Mouse (Mus musculus): ENCODE measurements at regions not wholly inside any gene's neighbourhood (a gene's known extent, or its start where the extent isn't known, plus 50 kb on each side); places are given as distances from the start of the nearest gene placed in this dataset.

GRCm38 (mm10) chr1:90332531-90332930 is 128.8 kb downstream of the Ackr3 start:
- Histone ChIP-seq H3K4me1 (peaks cover 13% of the 10 kb centered on the region), H3K27me3 (replicated peaks) (no peaks in the 10 kb centered on the region), H3K4me2 (no peak overlapping the region), H3K9ac (no peak overlapping the region), H3K9me3 (no peaks in the 10 kb centered on the region), H3K4me3 (replicated peaks) (no peak overlapping the region), H3K36me3 (no peaks in the 10 kb centered on the region), H3K27ac (no peak overlapping the region)
- 87% methylated on average over 4 of the region's 4 CpGs for whole genome bisulfite sequencing
- ATAC-seq (ENCODE audit: insufficient read depth, low FRiP score, low read depth) = no peak

DNA sequence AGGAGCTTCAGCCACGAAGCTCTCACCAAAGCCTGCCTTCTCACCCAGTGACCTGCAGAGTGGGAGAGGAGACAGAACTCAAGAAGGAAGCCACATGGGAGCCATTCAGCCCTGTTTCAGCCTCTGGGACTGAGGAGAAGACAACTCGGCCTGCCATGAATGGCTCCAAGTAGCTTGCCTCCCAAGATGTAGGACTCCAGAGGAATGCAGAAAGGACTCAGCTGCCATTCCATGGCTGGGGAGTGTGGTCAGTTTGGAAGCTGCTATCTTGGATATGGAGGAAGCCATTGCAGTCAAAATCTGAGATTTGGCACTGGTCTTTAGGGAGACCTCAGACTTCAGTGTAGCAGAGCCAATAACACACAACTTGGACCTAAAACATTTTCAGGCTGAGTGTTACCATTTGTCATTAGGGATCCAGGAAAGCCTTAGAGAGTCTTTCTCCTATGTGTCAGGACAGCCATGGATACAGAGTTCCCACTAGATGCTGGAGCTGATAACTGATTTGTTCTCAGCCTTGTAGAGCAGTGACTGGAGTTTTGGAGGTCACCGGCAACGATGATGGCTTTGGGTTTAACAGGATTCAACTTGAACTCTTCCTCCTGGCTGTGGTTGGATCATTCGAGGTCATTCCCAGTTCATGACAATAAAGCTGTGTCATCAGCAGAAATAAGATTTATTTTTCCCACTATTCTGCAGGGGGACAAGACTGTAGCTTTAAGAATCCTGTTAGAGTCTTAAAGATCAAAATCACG is 130.1 kb downstream of the Ackr3 start:
- Histone ChIP-seq H3K27me3 (replicated peaks) (no peaks in the 10 kb centered on the region), H3K4me2 (no peak overlapping the region), H3K4me3 (replicated peaks) (no peak overlapping the region), H3K4me1 (peaks cover 13% of the 10 kb centered on the region), H3K9me3 (no peaks in the 10 kb centered on the region), H3K9ac (no peak overlapping the region), H3K27ac (no peak overlapping the region), H3K36me3 (no peaks in the 10 kb centered on the region)
- no peak for ATAC-seq (ENCODE audit: insufficient read depth, low FRiP score, low read depth)
- 64% methylated on average over 6 of the region's 6 CpGs for WGBS

DNA sequence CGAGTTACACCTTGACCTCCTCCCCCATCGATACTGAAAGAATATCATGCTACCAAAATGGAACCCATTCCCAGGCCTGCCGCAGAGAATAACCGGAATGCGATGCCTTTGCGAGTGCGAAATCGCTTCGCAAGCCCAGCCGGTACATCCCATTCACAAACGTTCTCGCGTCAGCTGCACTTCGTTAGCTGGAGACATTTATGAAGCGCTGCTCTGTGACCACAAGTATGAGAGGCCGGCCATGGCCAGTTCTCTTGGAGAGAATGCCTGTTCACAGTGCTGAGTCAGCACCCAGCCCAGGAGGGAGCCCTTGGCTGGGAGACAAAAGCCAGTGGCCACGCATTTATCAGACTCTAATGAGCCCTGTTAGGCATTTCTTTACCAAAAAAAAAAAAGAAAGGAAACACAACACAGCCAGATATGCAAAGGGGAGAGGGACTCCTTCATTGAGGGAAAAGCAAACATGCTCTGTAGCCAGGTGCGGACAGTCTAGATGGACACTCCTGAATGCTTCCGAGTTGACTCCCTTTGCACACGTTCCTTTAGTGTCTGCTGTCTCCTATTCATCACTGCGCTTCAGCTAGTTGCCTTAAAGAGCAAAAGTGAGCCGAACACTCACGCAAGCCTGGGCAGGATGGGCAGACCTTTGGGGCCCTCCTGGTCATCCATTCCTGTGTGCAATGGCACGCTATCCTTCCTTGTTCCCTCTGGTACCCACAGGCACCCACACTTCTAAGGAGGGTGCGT is 131.4 kb downstream of the Ackr3 start:
- Histone ChIP-seq H3K9me3 (no peaks in the 10 kb centered on the region), H3K36me3 (no peaks in the 10 kb centered on the region), H3K9ac (no peak overlapping the region), H3K4me3 (replicated peaks) (no peak overlapping the region), H3K4me2 (no peak overlapping the region), H3K27ac (peak overlapping the region; percentile 16; the same call in 1 of the 2 replicates), H3K4me1 (peaks cover 13% of the 10 kb centered on the region), H3K27me3 (replicated peaks) (no peaks in the 10 kb centered on the region)
- ATAC-seq (ENCODE audit: insufficient read depth, low FRiP score, low read depth) = peak; percentile 53; the same call in 1 of the 2 replicates
- WGBS = 51% methylated on average over 25 of the region's 25 CpGs

DNA sequence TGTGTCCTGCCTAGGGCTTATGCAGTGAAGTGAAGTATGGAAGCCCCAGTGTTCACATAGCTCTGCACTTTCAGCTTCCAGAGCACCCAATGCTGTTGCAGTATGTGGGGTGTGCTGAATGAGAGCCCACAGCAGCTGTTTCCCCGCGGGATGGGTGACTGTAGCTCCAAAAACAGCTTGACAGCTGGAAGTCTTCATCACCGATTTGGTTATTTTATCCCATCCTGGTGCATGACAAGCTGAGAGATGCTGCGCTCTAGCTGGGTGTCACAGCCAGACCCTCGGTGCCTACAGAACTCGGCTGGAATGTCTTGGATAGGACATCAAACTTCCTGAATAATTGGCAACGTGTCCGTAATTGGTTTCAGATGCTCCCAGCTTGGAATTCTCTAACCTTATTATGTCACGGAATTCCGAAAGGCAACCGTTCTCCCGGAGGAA is 134.1 kb downstream of the Ackr3 start:
- Histone ChIP-seq H3K9me3 (no peaks in the 10 kb centered on the region), H3K27ac (no peak overlapping the region), H3K36me3 (no peaks in the 10 kb centered on the region), H3K9ac (no peak overlapping the region), H3K27me3 (replicated peaks) (no peaks in the 10 kb centered on the region), H3K4me3 (replicated peaks) (no peak overlapping the region), H3K4me2 (no peak overlapping the region), H3K4me1 (peaks cover 13% of the 10 kb centered on the region)
- no peak for ATAC-seq (ENCODE audit: insufficient read depth, low FRiP score, low read depth)
- 56% methylated on average over 12 of the region's 12 CpGs for WGBS

DNA sequence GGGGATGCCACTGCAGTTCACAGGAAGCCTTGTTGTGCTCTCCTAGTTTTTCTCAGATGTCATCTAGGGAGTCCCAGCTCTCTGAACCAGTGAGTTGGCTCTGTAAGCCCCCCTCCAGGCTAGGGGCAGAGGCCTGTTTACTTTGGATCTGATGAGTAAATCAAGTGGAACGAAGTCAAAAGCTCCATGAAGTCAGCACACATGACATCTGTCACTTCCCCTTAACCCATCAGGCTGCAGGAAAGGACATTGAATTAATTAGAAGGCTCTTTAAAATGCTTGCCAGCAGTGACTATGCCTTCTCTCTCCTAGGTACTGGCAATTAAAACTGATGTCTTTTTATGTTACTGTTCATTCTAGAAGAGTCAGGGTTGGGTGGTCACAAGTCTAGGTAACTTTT is 138.6 kb downstream of the Ackr3 start:
- H3K36me3 ChIP-seq = no peaks in the 10 kb centered on the region
- H3K9ac ChIP-seq = no peak overlapping the region
- H3K4me3 ChIP-seq (replicated peaks) = no peak overlapping the region
- 40% methylated on average over 1 of the region's 1 CpGs for WGBS
- no peaks in the 10 kb centered on the region for H3K4me1 ChIP-seq
- H3K27me3 ChIP-seq (replicated peaks) = no peaks in the 10 kb centered on the region
- ATAC-seq (ENCODE audit: insufficient read depth, low FRiP score, low read depth) = no peak
- H3K9me3 ChIP-seq = no peaks in the 10 kb centered on the region
- no peak overlapping the region for H3K4me2 ChIP-seq
- no peak overlapping the region for H3K27ac ChIP-seq

DNA sequence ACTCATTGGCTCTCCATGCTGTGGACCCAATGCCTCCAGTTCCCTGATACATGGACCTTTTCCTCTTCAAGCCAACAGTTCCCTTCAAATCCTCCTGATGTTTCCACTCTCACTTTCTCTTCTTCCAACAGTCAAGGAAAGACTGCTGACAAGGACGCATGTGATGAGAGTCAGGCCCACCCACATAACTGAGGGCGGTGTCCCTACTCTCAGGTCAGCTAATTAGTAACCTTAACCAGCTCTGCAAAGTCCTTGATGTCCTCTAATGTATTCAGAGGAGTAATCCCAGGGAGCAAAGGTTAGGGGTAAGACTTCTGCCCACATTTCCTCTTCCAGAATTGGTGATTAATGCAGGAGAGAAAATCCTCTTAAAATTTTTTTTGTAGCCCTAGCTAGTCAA is 139.7 kb downstream of the Ackr3 start:
- 63% methylated on average over 2 of the region's 2 CpGs for WGBS
- H3K27me3 ChIP-seq (replicated peaks) = no peaks in the 10 kb centered on the region
- H3K9me3 ChIP-seq = no peaks in the 10 kb centered on the region
- no peak overlapping the region for H3K4me2 ChIP-seq
- H3K36me3 ChIP-seq = no peaks in the 10 kb centered on the region
- ATAC-seq (ENCODE audit: insufficient read depth, low FRiP score, low read depth) = no peak
- H3K4me1 ChIP-seq = no peaks in the 10 kb centered on the region
- no peak overlapping the region for H3K4me3 ChIP-seq (replicated peaks)
- H3K27ac ChIP-seq = no peak overlapping the region
- no peak overlapping the region for H3K9ac ChIP-seq

DNA sequence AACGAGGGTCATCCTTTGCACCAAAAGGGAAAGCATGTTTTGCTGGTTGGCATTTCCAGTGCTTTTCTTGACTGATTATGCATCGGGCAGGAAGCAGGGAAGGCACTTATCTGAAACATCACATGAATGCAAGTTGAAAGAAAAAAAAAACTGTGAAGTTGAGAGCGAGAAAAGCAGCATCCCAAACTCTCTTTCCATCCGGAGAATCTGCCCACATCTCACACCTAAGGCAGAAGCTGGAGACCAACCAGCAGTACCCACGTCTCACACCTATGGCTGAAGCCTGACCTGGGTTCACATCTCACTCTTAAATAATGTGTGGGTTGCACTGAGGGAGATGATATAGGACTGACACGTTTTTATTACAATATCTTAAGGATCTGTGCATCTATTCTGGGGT is 143.3 kb downstream of the Ackr3 start:
- Histone ChIP-seq H3K36me3 (no peaks in the 10 kb centered on the region), H3K9me3 (no peaks in the 10 kb centered on the region), H3K4me1 (no peaks in the 10 kb centered on the region), H3K27ac (no peak overlapping the region), H3K9ac (no peak overlapping the region), H3K27me3 (replicated peaks) (no peaks in the 10 kb centered on the region), H3K4me2 (no peak overlapping the region), H3K4me3 (replicated peaks) (no peak overlapping the region)
- 61% methylated on average over 6 of the region's 6 CpGs for WGBS
- ATAC-seq (ENCODE audit: insufficient read depth, low FRiP score, low read depth) = no peak

DNA sequence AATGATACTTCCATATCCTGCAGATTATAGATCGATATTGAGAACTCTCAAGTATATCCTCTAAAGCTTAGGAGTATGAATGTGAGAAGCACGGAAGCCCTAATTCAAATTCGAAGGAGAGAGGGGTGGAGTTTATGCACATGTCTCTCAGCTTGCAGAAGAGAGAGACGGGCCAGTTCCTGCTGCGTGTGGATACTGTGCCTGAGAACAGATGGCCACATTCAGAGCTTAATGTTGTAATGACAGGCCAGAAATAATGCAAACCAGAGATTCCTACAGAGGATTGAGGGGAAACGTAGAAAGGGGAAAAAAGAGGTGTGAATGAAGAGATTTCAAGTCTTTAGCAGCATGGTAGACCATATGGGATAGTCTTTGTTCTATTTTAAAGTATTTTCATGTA is 145.8 kb downstream of the Ackr3 start:
- Histone ChIP-seq H3K27me3 (replicated peaks) (no peaks in the 10 kb centered on the region), H3K4me3 (replicated peaks) (no peak overlapping the region), H3K36me3 (no peaks in the 10 kb centered on the region), H3K27ac (no peak overlapping the region), H3K9me3 (no peaks in the 10 kb centered on the region), H3K4me2 (no peak overlapping the region), H3K9ac (no peak overlapping the region), H3K4me1 (0 out of 2 replicates have a peak, but pooled peaks cover 11% of the 10 kb centered on the region)
- WGBS = 34% methylated on average over 6 of the region's 6 CpGs
- ATAC-seq (ENCODE audit: insufficient read depth, low FRiP score, low read depth) = no peak

- Histone ChIP-seq H3K36me3 (no peaks in the 10 kb centered on the region), H3K27me3 (replicated peaks) (0 out of 2 replicates have a peak, but pooled peaks cover 4% of the 10 kb centered on the region), H3K4me3 (replicated peaks) (no peak overlapping the region), H3K27ac (peak overlapping the region; percentile 31; the same call in 1 of the 2 replicates), H3K4me2 (no peak overlapping the region), H3K9ac (no peak overlapping the region), H3K4me1 (0 out of 2 replicates have a peak, but pooled peaks cover 11% of the 10 kb centered on the region), H3K9me3 (no peaks in the 10 kb centered on the region)
- peak; percentile 38 for ATAC-seq (ENCODE audit: insufficient read depth, low FRiP score, low read depth)
- 11% methylated on average over 7 of the region's 7 CpGs for WGBS
Observed at GRCm38 (mm10) chr1:90353325-90353724, 149.5 kb downstream of the Ackr3 start.

GRCm38 (mm10) chr1:90356567-90356966 is 152.8 kb downstream of the Ackr3 start:
- Histone ChIP-seq H3K4me3 (replicated peaks) (no peak overlapping the region), H3K4me2 (no peak overlapping the region), H3K27me3 (replicated peaks) (0 out of 2 replicates have a peak, but pooled peaks cover 4% of the 10 kb centered on the region), H3K36me3 (no peaks in the 10 kb centered on the region), H3K9me3 (no peaks in the 10 kb centered on the region), H3K27ac (no peak overlapping the region), H3K9ac (no peak overlapping the region), H3K4me1 (0 out of 2 replicates have a peak, but pooled peaks cover 11% of the 10 kb centered on the region)
- WGBS = 82% methylated on average over 3 of the region's 3 CpGs
- ATAC-seq (ENCODE audit: insufficient read depth, low FRiP score, low read depth) = no peak

- no peak for ATAC-seq (ENCODE audit: insufficient read depth, low FRiP score, low read depth)
- Histone ChIP-seq H3K4me1 (0 out of 2 replicates have a peak, but pooled peaks cover 11% of the 10 kb centered on the region), H3K9me3 (no peaks in the 10 kb centered on the region), H3K4me2 (no peak overlapping the region), H3K27me3 (replicated peaks) (0 out of 2 replicates have a peak, but pooled peaks cover 4% of the 10 kb centered on the region), H3K27ac (no peak overlapping the region), H3K9ac (no peak overlapping the region), H3K36me3 (no peaks in the 10 kb centered on the region), H3K4me3 (replicated peaks) (no peak overlapping the region)
Observed at GRCm38 (mm10) chr1:90357391-90357790, 153.6 kb downstream of the Ackr3 start.

DNA sequence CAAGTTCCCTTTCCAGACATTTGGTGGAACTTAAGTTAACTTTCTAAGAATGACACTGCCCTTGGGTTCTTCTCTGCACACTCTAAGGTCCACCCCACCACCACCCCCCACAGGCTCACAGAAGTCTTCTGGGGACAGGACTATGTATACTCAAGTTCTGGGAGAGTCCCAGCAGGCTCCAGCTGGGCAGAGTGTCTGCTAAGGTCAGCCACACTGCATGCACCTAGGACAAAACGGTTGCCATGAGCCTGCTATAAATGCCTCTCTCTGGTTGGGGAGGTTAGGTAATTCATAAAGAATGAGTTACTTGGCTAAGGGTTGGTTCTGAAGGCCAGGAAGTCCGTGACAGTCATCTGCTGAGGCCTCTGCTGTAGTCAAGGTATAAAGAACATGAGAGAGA is 155.2 kb downstream of the Ackr3 start:
- Histone ChIP-seq H3K4me2 (no peak overlapping the region), H3K9ac (no peak overlapping the region), H3K27me3 (replicated peaks) (0 out of 2 replicates have a peak, but pooled peaks cover 4% of the 10 kb centered on the region), H3K4me1 (0 out of 2 replicates have a peak, but pooled peaks cover 3% of the 10 kb centered on the region), H3K4me3 (replicated peaks) (no peak overlapping the region), H3K9me3 (no peaks in the 10 kb centered on the region), H3K27ac (no peak overlapping the region), H3K36me3 (no peaks in the 10 kb centered on the region)
- WGBS = 68% methylated on average over 2 of the region's 2 CpGs
- ATAC-seq (ENCODE audit: insufficient read depth, low FRiP score, low read depth) = no peak
